Mouse (Mus musculus): ENCODE measurements around the gene Klf3. TPM values are rescaled to one million over a fixed set of nuclear protein-coding genes. Genes with fewer than 3 reads are reported as not detected.

Klf3 gene
- polyA plus RNA-seq, 1 experiment from 2014 or later: 88.0 TPM

DNA sequence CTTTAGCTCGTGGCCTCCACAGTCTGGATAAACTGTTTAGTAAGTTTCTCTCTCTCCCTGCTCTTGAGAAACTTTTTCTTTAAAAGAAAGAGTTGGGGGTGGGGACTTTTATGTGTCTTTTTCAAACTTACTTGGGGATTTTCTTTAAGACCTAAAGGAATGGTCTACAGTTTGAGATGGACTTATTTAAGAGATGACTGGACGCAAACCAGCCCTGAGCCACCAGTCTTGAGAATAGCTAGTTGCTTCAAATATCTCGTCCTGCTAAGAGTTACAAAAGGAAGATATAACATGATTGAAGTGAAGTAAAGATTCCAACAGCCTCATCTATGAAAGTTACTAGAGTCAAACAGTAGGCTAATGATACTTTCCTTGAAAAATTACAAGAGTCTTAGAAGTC is 4.0 kb downstream of the Klf3 start:
- H3K4me2 ChIP-seq (ENCODE audit: low read length): peak overlapping the region; percentile 62
- peaks cover 12% of the 10 kb centered on the region; the same call in 1 of the 2 replicates for H3K36me3 ChIP-seq (ENCODE audit: control insufficient read depth, insufficient read depth, low read length)
- peak overlapping the region; percentile 98 for H3K9ac ChIP-seq (ENCODE audit: low read length)
- H3K27me3 ChIP-seq (replicated peaks; ENCODE audit: control insufficient read depth, insufficient read depth, low read length): no peaks in the 10 kb centered on the region
- 35% methylated on average over 3 of the region's 3 CpGs for WGBS
- peaks cover 70% of the 10 kb centered on the region for H3K4me1 ChIP-seq (replicated peaks; ENCODE audit: control insufficient read depth, insufficient read depth, low read length)
- DNase-seq (ENCODE audit: low spot score) (no peak), ATAC-seq (replicated peaks; ENCODE audit: low FRiP score, low TSS enrichment, low read depth) (no peak)
- H3K9me3 ChIP-seq (ENCODE audit: control insufficient read depth, low read length): no peaks in the 10 kb centered on the region
- peak overlapping the region; percentile 92 for H3K27ac ChIP-seq (ENCODE audit: low read depth)
- peak overlapping the region; percentile 81; the same call in 1 of the 2 replicates for H3K4me3 ChIP-seq (ENCODE audit: low read depth, low read length)

DNA sequence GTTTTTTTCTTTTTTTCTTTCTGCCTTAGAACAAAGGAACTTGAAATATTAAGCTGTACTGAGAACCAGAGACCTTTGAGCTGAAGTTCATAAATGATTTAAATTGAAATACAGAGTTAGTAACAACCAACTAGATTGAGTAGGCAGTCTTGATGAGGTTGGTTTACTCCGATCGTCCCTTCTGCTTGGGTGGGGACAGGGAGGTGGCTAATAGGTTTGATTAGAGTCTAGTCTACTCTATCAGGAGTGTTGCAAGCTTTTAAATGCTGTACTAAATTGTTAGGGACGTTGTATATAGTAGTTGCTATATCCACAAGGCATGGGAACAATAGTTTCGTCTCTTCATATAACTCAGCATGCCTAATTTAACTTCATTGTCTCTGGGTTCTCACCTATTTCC is 4.4 kb downstream of the Klf3 start:
- peak overlapping the region; percentile 62 for H3K4me2 ChIP-seq (ENCODE audit: low read length)
- H3K9ac ChIP-seq (ENCODE audit: low read length): peak overlapping the region; percentile 30; the same call in 1 of the 2 replicates
- H3K27me3 ChIP-seq (replicated peaks; ENCODE audit: control insufficient read depth, insufficient read depth, low read length): no peaks in the 10 kb centered on the region
- H3K4me1 ChIP-seq (replicated peaks; ENCODE audit: control insufficient read depth, insufficient read depth, low read length): peaks cover 74% of the 10 kb centered on the region
- peaks cover 12% of the 10 kb centered on the region; the same call in 1 of the 2 replicates for H3K36me3 ChIP-seq (ENCODE audit: control insufficient read depth, insufficient read depth, low read length)
- no peaks in the 10 kb centered on the region for H3K9me3 ChIP-seq (ENCODE audit: control insufficient read depth, low read length)
- 41% methylated on average over 4 of the region's 4 CpGs for WGBS
- H3K4me3 ChIP-seq (ENCODE audit: low read depth, low read length): peak overlapping the region; percentile 1; the same call in 1 of the 2 replicates
- DNase-seq (ENCODE audit: low spot score) (no peak), ATAC-seq (replicated peaks; ENCODE audit: low FRiP score, low TSS enrichment, low read depth) (no peak)
- peak overlapping the region; percentile 74 for H3K27ac ChIP-seq (ENCODE audit: low read depth)

- H3K4me3 ChIP-seq (ENCODE audit: low read depth, low read length): peak overlapping the region; percentile 1
- WGBS: 44% methylated on average over 24 of the region's 24 CpGs
Observed at GRCm38 (mm10) chr5:64808106-64809010, 5.2 kb downstream of the Klf3 start.

GRCm38 (mm10) chr5:64809257-64809656 is 6.1 kb downstream of the Klf3 start:
- H3K36me3 ChIP-seq (ENCODE audit: control insufficient read depth, insufficient read depth, low read length): peaks cover 12% of the 10 kb centered on the region; the same call in 1 of the 2 replicates
- H3K27ac ChIP-seq (ENCODE audit: low read depth): 0 out of 2 replicates have a peak overlapping the region, but pooled peaks have one; percentile 74
- H3K27me3 ChIP-seq (replicated peaks; ENCODE audit: control insufficient read depth, insufficient read depth, low read length): no peaks in the 10 kb centered on the region
- no peak for ATAC-seq (replicated peaks; ENCODE audit: low FRiP score, low TSS enrichment, low read depth)
- H3K4me3 ChIP-seq (ENCODE audit: low read depth, low read length): no peak overlapping the region
- H3K4me2 ChIP-seq (ENCODE audit: low read length): no peak overlapping the region
- no peak overlapping the region for H3K9ac ChIP-seq (ENCODE audit: low read length)
- WGBS: 72% methylated on average over 7 of the region's 7 CpGs
- no peak for DNase-seq (ENCODE audit: low spot score)
- H3K4me1 ChIP-seq (replicated peaks; ENCODE audit: control insufficient read depth, insufficient read depth, low read length): peaks cover 88% of the 10 kb centered on the region
- H3K9me3 ChIP-seq (ENCODE audit: control insufficient read depth, low read length): no peaks in the 10 kb centered on the region

More at GRCm38 (mm10) chr5:64808106-64809010, 5.2 kb downstream of the Klf3 start:
- no peaks in the 10 kb centered on the region for H3K9me3 ChIP-seq (ENCODE audit: control insufficient read depth, low read length)
- peaks cover 81% of the 10 kb centered on the region for H3K4me1 ChIP-seq (replicated peaks; ENCODE audit: control insufficient read depth, insufficient read depth, low read length)
- DNase-seq (ENCODE audit: low spot score) (no peak), ATAC-seq (replicated peaks; ENCODE audit: low FRiP score, low TSS enrichment, low read depth) (no peak)
- no peaks in the 10 kb centered on the region for H3K27me3 ChIP-seq (replicated peaks; ENCODE audit: control insufficient read depth, insufficient read depth, low read length)
- H3K36me3 ChIP-seq (ENCODE audit: control insufficient read depth, insufficient read depth, low read length): peaks cover 12% of the 10 kb centered on the region; the same call in 1 of the 2 replicates
- peak overlapping the region; percentile 74 for H3K27ac ChIP-seq (ENCODE audit: low read depth)
- peak overlapping the region; percentile 6 for H3K9ac ChIP-seq (ENCODE audit: low read length)
- peak overlapping the region; percentile 62 for H3K4me2 ChIP-seq (ENCODE audit: low read length)

DNA sequence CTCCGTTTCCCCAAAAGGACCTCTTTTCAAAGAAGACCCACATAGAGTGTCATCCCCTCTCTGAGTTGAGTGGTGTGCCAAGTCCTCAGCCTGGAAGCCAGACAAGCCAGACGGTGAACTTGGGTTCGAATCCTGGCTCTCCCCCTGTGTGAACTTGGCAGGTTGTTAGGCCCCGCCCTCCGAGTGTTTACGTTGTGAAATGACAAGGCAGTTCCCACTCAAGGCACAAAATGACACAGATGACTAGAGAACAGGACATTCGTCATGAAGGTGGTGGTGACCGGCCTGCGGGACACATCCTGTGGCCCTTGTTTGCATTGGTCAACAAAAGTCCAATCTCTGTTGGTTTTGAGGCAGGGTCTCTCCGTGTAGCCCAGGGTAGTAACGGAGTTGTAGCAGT is 6.7 kb downstream of the Klf3 start:
- no peak for DNase-seq (ENCODE audit: low spot score)
- Histone ChIP-seq H3K27ac (ENCODE audit: low read depth) (peak overlapping the region; percentile 89; the same call in 1 of the 2 replicates), H3K9ac (ENCODE audit: low read length) (no peak overlapping the region), H3K9me3 (ENCODE audit: control insufficient read depth, low read length) (no peaks in the 10 kb centered on the region), H3K4me3 (ENCODE audit: low read depth, low read length) (no peak overlapping the region), H3K36me3 (ENCODE audit: control insufficient read depth, insufficient read depth, low read length) (peaks cover 12% of the 10 kb centered on the region; the same call in 1 of the 2 replicates), H3K4me1 (replicated peaks; ENCODE audit: control insufficient read depth, insufficient read depth, low read length) (peaks cover 88% of the 10 kb centered on the region), H3K27me3 (replicated peaks; ENCODE audit: control insufficient read depth, insufficient read depth, low read length) (no peaks in the 10 kb centered on the region), H3K4me2 (ENCODE audit: low read length) (no peak overlapping the region)
- WGBS: 81% methylated on average over 11 of the region's 11 CpGs
- ATAC-seq (replicated peaks; ENCODE audit: low FRiP score, low TSS enrichment, low read depth): no peak

- no peak for DNase-seq (ENCODE audit: low spot score)
Observed at GRCm38 (mm10) chr5:64810860-64811499, 7.8 kb downstream of the Klf3 start.

GRCm38 (mm10) chr5:64811500-64812123 is 8.4 kb downstream of the Klf3 start:
- peaks cover 84% of the 10 kb centered on the region for H3K4me1 ChIP-seq (replicated peaks; ENCODE audit: control insufficient read depth, insufficient read depth, low read length)
- H3K4me3 ChIP-seq (ENCODE audit: low read depth, low read length): peak overlapping the region; percentile 6; the same call in 1 of the 2 replicates
- ATAC-seq (replicated peaks; ENCODE audit: low FRiP score, low TSS enrichment, low read depth): peak; percentile 79
- H3K4me2 ChIP-seq (ENCODE audit: low read length): peak overlapping the region; percentile 43
- no peaks in the 10 kb centered on the region for H3K27me3 ChIP-seq (replicated peaks; ENCODE audit: control insufficient read depth, insufficient read depth, low read length)
- peak overlapping the region; percentile 89 for H3K27ac ChIP-seq (ENCODE audit: low read depth)
- H3K9me3 ChIP-seq (ENCODE audit: control insufficient read depth, low read length): no peaks in the 10 kb centered on the region
- H3K9ac ChIP-seq (ENCODE audit: low read length): peak overlapping the region; percentile 37
- peaks cover 18% of the 10 kb centered on the region; the same call in 1 of the 2 replicates for H3K36me3 ChIP-seq (ENCODE audit: control insufficient read depth, insufficient read depth, low read length)
- peak; percentile 73 for DNase-seq (ENCODE audit: low spot score)
- WGBS: 8% methylated on average over 14 of the region's 14 CpGs

More at GRCm38 (mm10) chr5:64810860-64811499, 7.8 kb downstream of the Klf3 start:
- peaks cover 83% of the 10 kb centered on the region for H3K4me1 ChIP-seq (replicated peaks; ENCODE audit: control insufficient read depth, insufficient read depth, low read length)
- 9% methylated on average over 8 of the region's 9 CpGs for WGBS
- no peaks in the 10 kb centered on the region for H3K27me3 ChIP-seq (replicated peaks; ENCODE audit: control insufficient read depth, insufficient read depth, low read length)
- H3K27ac ChIP-seq (ENCODE audit: low read depth): peak overlapping the region; percentile 89
- peak overlapping the region; percentile 43 for H3K4me2 ChIP-seq (ENCODE audit: low read length)
- peak overlapping the region; percentile 37 for H3K9ac ChIP-seq (ENCODE audit: low read length)
- H3K4me3 ChIP-seq (ENCODE audit: low read depth, low read length): no peak overlapping the region
- peaks cover 12% of the 10 kb centered on the region; the same call in 1 of the 2 replicates for H3K36me3 ChIP-seq (ENCODE audit: control insufficient read depth, insufficient read depth, low read length)
- ATAC-seq (replicated peaks; ENCODE audit: low FRiP score, low TSS enrichment, low read depth): peak; percentile 45
- no peaks in the 10 kb centered on the region for H3K9me3 ChIP-seq (ENCODE audit: control insufficient read depth, low read length)

Measured in intestine, embryonic 14.5 days (tissue).